9 mouse cellular contexts compared by ENCODE assay signal in the genomic region with DNA sequence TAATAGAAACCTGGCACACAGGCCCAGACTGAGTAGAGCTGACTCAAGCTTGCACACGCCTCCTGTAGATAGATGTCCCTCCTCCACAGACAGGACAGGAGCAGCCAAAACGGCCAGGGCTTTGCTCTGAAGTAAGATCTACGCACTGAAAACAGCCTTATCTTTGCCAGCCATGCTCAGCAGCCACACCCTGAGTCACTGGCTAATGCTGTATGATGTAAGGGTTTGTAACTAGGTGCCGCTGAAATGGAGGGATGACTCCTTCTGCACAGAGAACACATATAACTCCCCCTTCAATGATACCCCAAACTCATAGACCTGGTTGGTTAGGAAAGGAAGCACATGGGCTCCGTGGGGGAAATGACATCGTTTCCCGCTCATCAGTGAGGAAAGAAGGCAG. TPM values are rescaled to one million over a fixed set of nuclear protein-coding genes. Genes with fewer than 3 reads are reported as not detected.
DNase-seq lines count a peak whose midpoint lies in the region; ATAC-seq and TF ChIP-seq lines count a peak whose summit lies in the region.
"Had no signal": no experiment of that assay in that cellular context is flagged by ENCODE, and none has a peak within 500 bp of the region (broad histone marks: within the 10 kb centered on the region; RNA-seq: fewer than 3 reads in every experiment).

No protein-coding gene starts in this region.

- H3K36me3 ChIP-seq in heart, embryonic 12.5 days = no peaks in the 10 kb centered on the region
- no peaks in the 10 kb centered on the region for H3K36me3 ChIP-seq in heart, adult 2 months (ENCODE audit: control insufficient read depth, insufficient read depth, low read length)
- no peaks in the 10 kb centered on the region for H3K36me3 ChIP-seq in G1E (replicated peaks)
- no peaks in the 10 kb centered on the region for H3K36me3 ChIP-seq in macrophage (ENCODE audit: inconsistent target)
- no peaks in the 10 kb centered on the region for H3K36me3 ChIP-seq in midbrain, embryonic 14.5 days (ENCODE audit: control insufficient read depth, insufficient read depth, low read length)

- H3K4me3 ChIP-seq in heart, embryonic 12.5 days = no peak overlapping the region
- H3K4me3 ChIP-seq in heart, adult 2 months = no peak overlapping the region
- H3K4me3 ChIP-seq in G1E (ENCODE audit: low read depth, low read length) = peak overlapping the region; percentile 36; the same call in 1 of the 2 replicates
- H3K4me3 ChIP-seq in macrophage (ENCODE audit: inconsistent target) = no peak overlapping the region
- no peak overlapping the region for H3K4me3 ChIP-seq in midbrain, embryonic 14.5 days (replicated peaks; ENCODE audit: low read depth, low read length)

- TF ChIP-seq CTCF in heart, adult 2 months (IDR thresholded peaks at IDR 0.05) = no peak
- TF ChIP-seq CTCF in G1E (IDR thresholded peaks at IDR 0.05; ENCODE audit: low read depth, low read length) = no peak

- no peak for TF ChIP-seq EP300 in heart, adult 2 months (IDR thresholded peaks at IDR 0.05; ENCODE audit: insufficient read depth, low read depth, low read length)

- no peak for DNase-seq in heart, adult 2 months
- peak; percentile 82 for DNase-seq in G1E (ENCODE audit: low spot score)
- peak; percentile 90 for DNase-seq in c-Kit-positive CD71-positive TER-119-positive erythroid progenitor cells, embryonic 14.5 days (ENCODE audit: low spot score)
- no peak for DNase-seq in midbrain, embryonic 14.5 days
- no peak for DNase-seq in embryo, embryonic 11 days
- no peak for DNase-seq in frontal cortex, postnatal 14 days (ENCODE audit: low spot score in 2 of 2)

- H3K4me1 ChIP-seq in heart, embryonic 12.5 days (replicated peaks) = peaks cover 5% of the 10 kb centered on the region; the same call in 1 of the 2 replicates
- H3K4me1 ChIP-seq in heart, adult 2 months (ENCODE audit: control insufficient read depth, insufficient read depth, low read length) = no peaks in the 10 kb centered on the region
- peaks cover 54% of the 10 kb centered on the region for H3K4me1 ChIP-seq in G1E (ENCODE audit: insufficient read depth, low read depth, low read length)
- peaks cover 8% of the 10 kb centered on the region for H3K4me1 ChIP-seq in midbrain, embryonic 14.5 days (ENCODE audit: control insufficient read depth, insufficient read depth, low read length)

- no peaks in the 10 kb centered on the region for H3K9me3 ChIP-seq in heart, embryonic 12.5 days (replicated peaks)
- H3K9me3 ChIP-seq in G1E (replicated peaks) = no peaks in the 10 kb centered on the region
- no peaks in the 10 kb centered on the region for H3K9me3 ChIP-seq in midbrain, embryonic 14.5 days (ENCODE audit: control insufficient read depth, low read length)

- 0 out of 2 replicates have a peak overlapping the region, but pooled peaks have one; percentile 35 for H3K27ac ChIP-seq in heart, embryonic 12.5 days (ENCODE audit: poor library complexity, severe bottlenecking)
- H3K27ac ChIP-seq in heart, adult 2 months = no peak overlapping the region
- H3K27ac ChIP-seq in macrophage = peak overlapping the region; percentile 99
- H3K27ac ChIP-seq in midbrain, embryonic 14.5 days (replicated peaks; ENCODE audit: low read depth, low read length) = no peak overlapping the region

- ATAC-seq in heart, embryonic 12.5 days (ENCODE audit: insufficient number of reproducible peaks, low FRiP score) = peak; percentile 95
- ATAC-seq in G1E (ENCODE audit: extremely low read depth, insufficient number of reproducible peaks, low FRiP score, poor library complexity, severe bottlenecking) = peak; percentile 93
- no peak for ATAC-seq in midbrain, embryonic 14.5 days (ENCODE audit: low FRiP score, low TSS enrichment)

- peaks cover 43% of the 10 kb centered on the region for H3K27me3 ChIP-seq in heart, embryonic 12.5 days (replicated peaks)
- H3K27me3 ChIP-seq in heart, adult 2 months (ENCODE audit: control insufficient read depth, insufficient read depth, low read length) = peaks cover 1% of the 10 kb centered on the region; the same call in 1 of the 2 replicates
- no peaks in the 10 kb centered on the region for H3K27me3 ChIP-seq in G1E (ENCODE audit: insufficient read depth, low read length)
- peaks cover 34% of the 10 kb centered on the region for H3K27me3 ChIP-seq in midbrain, embryonic 14.5 days (ENCODE audit: control insufficient read depth, insufficient read depth, low read length)

- H3K79me2 ChIP-seq in heart, adult 2 months (replicated peaks; ENCODE audit: control insufficient read depth, insufficient read depth, low read length) = no peaks in the 10 kb centered on the region
- no peaks in the 10 kb centered on the region for H3K79me2 ChIP-seq in macrophage (ENCODE audit: inconsistent target)

- H3K9ac ChIP-seq in heart, embryonic 12.5 days = no peak overlapping the region
- no peak overlapping the region for H3K9ac ChIP-seq in heart, adult 2 months (ENCODE audit: low read depth, low read length)
- H3K9ac ChIP-seq in midbrain, embryonic 14.5 days (replicated peaks; ENCODE audit: low read length) = no peak overlapping the region

- no peak overlapping the region for H3K4me2 ChIP-seq in heart, embryonic 12.5 days
- H3K4me2 ChIP-seq in midbrain, embryonic 14.5 days (ENCODE audit: low read length) = no peak overlapping the region

- TF ChIP-seq POLR2A in heart, adult 2 months (IDR thresholded peaks at IDR 0.05; ENCODE audit: insufficient read depth, low read depth, low read length) = no peak

- intact Hi-C loops in heart, adult 2 months (cut with DNase I) = loop anchor here (1.0 kb wide), 2 partner anchors 192 to 271 kb away; no protein-coding TSS in a partner anchor

- WGBS in heart, embryonic 12.5 days = 51% methylated on average over 7 of the region's 7 CpGs
- 37% methylated on average over 7 of the region's 7 CpGs for WGBS in heart, adult 2 months
- WGBS in macrophage (ENCODE audit: missing documents) = 40% methylated on average over 7 of the region's 7 CpGs
- WGBS in midbrain, embryonic 14.5 days = 70% methylated on average over 7 of the region's 7 CpGs

RNA-seq across cellular contexts. Expression of gene Ifnar2, which starts 19.8 kb away (rescaled TPM):
- 51.3 and 52.2 TPM in 2 replicates for polyA plus RNA-seq in heart, embryonic 12.5 days (2016; fragmentation: Nextera tagmentation; extraction: Ambion mirVana)
- total RNA-seq in heart, adult 2 months (2021) = 10 to 100 TPM; 31.2 to 36.0 TPM
- polyA plus RNA-seq in heart, adult 2 months (2012; rRNA removed) = 39.9 and 51.6 TPM in 2 replicates
- total RNA-seq in G1E (2014; fragmentation: Nextera tagmentation) (165 and 186 TPM in 2 replicates), G1E (2017) (66.5 and 67.3 TPM in 2 replicates)
- polyA plus RNA-seq in G1E (2012) (27.3 and 35.1 TPM in 2 replicates), macrophage (2018) (183 to 327 TPM (median 193 TPM) in 3 replicates)
- 100 to 1,000 TPM; 154 to 353 (median 191) TPM for total RNA-seq in macrophage (2018; cell fraction: chromatin; rRNA removed)
- 100 to 1,000 TPM; 175 to 241 (median 207) TPM for total RNA-seq in macrophage (2018; cell fraction: cytosol; rRNA removed)
- 100 to 1,000 TPM; 188 to 308 (median 236) TPM for total RNA-seq in macrophage (2018; cell fraction: nucleus; rRNA removed)
- polyA plus RNA-seq in midbrain, embryonic 14.5 days (2014; fragmentation: Nextera tagmentation; extraction: Ambion mirVana) = 29.0 and 32.2 TPM in 2 replicates

RNA-seq across cellular contexts. Expression of gene Gm21970, which starts 38.8 kb away (rescaled TPM):
- not detected in 2 replicates for polyA plus RNA-seq in heart, embryonic 12.5 days (2016; fragmentation: Nextera tagmentation; extraction: Ambion mirVana)
- not detected for total RNA-seq in heart, adult 2 months (2021)
- not detected in 2 replicates for polyA plus RNA-seq in heart, adult 2 months (2012; rRNA removed)
- total RNA-seq in G1E (2014; fragmentation: Nextera tagmentation) (8.9 and 18.1 TPM in 2 replicates), G1E (2017) (not detected in 2 replicates)
- polyA plus RNA-seq in G1E (2012) (not detected in 2 replicates), macrophage (2018) (not detected in 3 replicates)
- not detected for total RNA-seq in macrophage (2018; cell fraction: chromatin; rRNA removed)
- under 1 TPM in 8 of 26 experiments, not detected in 18; 0.23 to 0.80 (median 0.37) TPM for total RNA-seq in macrophage (2018; cell fraction: cytosol; rRNA removed)
- 1 to 10 TPM in 1 of 26 experiments, not detected in 25; 1.6 TPM for total RNA-seq in macrophage (2018; cell fraction: nucleus; rRNA removed)
- polyA plus RNA-seq in midbrain, embryonic 14.5 days (2014; fragmentation: Nextera tagmentation; extraction: Ambion mirVana) = not detected in 2 replicates
- total RNA-seq: gastrocnemius, postnatal 36 days had no signal

RNA-seq across cellular contexts. Expression of gene Il10rb, which starts 53.2 kb away (rescaled TPM):
- 40.1 and 42.6 TPM in 2 replicates for polyA plus RNA-seq in heart, embryonic 12.5 days (2016; fragmentation: Nextera tagmentation; extraction: Ambion mirVana)
- 100 to 1,000 TPM in 1 of 2 experiments, 10 to 100 TPM in 1; 98.2 to 122 TPM for total RNA-seq in heart, adult 2 months (2021)
- polyA plus RNA-seq in heart, adult 2 months (2012; rRNA removed) = 136 and 182 TPM in 2 replicates
- total RNA-seq in G1E (2014; fragmentation: Nextera tagmentation) (137 and 144 TPM in 2 replicates), G1E (2017) (87.8 and 101 TPM in 2 replicates)
- polyA plus RNA-seq in G1E (2012) (16.7 and 18.3 TPM in 2 replicates), macrophage (2018) (357 to 533 TPM (median 380 TPM) in 3 replicates)
- 100 to 1,000 TPM; 195 to 513 (median 266) TPM for total RNA-seq in macrophage (2018; cell fraction: chromatin; rRNA removed)
- total RNA-seq in macrophage (2018; cell fraction: cytosol; rRNA removed) = 100 to 1,000 TPM; 302 to 435 (median 372) TPM
- total RNA-seq in macrophage (2018; cell fraction: nucleus; rRNA removed) = 100 to 1,000 TPM; 321 to 683 (median 404) TPM
- polyA plus RNA-seq in midbrain, embryonic 14.5 days (2014; fragmentation: Nextera tagmentation; extraction: Ambion mirVana) = 5.4 and 9.3 TPM in 2 replicates

Comparison
In these comparisons a context has a peak if more than half of its experiments do, and no peak if none do; other contexts are left out.
1. H3K27ac ChIP-seq: peak in heart, embryonic 12.5 days (single experiment) and macrophage (single experiment); none in heart, adult 2 months (single experiment) and midbrain, embryonic 14.5 days (single experiment).
2. DNase-seq: peak in G1E (single experiment) and c-Kit-positive CD71-positive TER-119-positive erythroid progenitor cells, embryonic 14.5 days (single experiment); none in heart, adult 2 months (0 of 2), midbrain, embryonic 14.5 days (single experiment), embryo, embryonic 11 days (single experiment) and frontal cortex, postnatal 14 days (0 of 2).